Mouse (Mus musculus): ENCODE measurements around the gene Krt20. TPM values are rescaled to one million over a fixed set of nuclear protein-coding genes. Genes with fewer than 3 reads are reported as not detected.

Gene Krt20
- total and polyA plus RNA-seq, 2 experiments from 2014 or later, result 0.11 TPM; not detected in 1

DNA sequence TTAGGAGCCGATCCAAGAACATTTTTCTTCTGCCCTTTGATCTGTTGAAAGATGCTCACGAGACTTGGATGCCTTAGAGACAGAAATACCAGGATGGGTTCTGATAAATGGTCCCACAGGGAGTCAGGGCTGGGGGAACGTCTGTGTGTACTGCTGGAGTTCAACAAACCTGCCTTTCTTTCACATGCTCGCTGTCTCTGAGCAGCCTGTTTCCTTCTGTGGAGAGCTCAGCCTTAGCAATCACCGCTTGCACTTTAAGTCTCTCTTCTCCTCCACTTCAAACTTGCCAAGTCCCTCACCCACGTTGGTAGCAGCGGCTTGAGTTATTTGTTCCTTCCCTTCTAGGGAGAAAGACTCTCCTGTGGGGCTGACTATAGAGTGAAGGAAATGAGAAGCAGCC is 28.4 kb upstream of the Krt20 start:
- DNase-seq (ENCODE audit: low spot score), result peak; percentile 7
- TF ChIP-seq CTCF (IDR thresholded peaks at IDR 0.05; ENCODE audit: low read depth), result no peak
- Histone ChIP-seq H3K4me3 (ENCODE audit: low read length) (no peak overlapping the region), H3K9ac (replicated peaks; ENCODE audit: low read length) (no peak overlapping the region), H3K27me3 (ENCODE audit: insufficient read depth, low read length) (no peaks in the 10 kb centered on the region), H3K4me2 (ENCODE audit: low read depth, low read length) (no peak overlapping the region), H3K36me3 (ENCODE audit: insufficient read depth, low read length) (no peaks in the 10 kb centered on the region), H3K27ac (no peak overlapping the region), H3K4me1 (ENCODE audit: insufficient read depth, low read length) (no peaks in the 10 kb centered on the region), H3K9me3 (ENCODE audit: low read length) (no peaks in the 10 kb centered on the region)
- 37% methylated on average over 7 of the region's 7 CpGs for WGBS
- no peak for ATAC-seq

DNA sequence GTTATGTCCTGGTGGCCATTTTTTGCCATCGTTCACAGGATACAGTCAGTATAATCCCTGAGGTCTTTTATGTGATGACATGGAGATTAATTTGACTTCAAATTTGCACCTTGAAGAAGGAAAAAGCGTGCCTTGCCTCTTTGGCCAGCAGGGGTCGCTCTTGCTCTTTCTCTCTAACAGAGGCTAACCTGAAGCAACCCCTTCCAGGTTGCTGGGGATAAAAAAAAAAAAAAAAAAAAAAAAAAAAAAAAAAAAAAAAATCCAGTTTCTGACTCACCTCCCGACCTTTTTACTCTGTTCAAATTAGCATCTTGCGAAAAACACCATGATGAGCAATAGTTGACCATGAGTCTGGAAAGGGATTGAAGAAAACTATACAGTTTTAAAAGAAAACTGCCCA is 26.9 kb upstream of the Krt20 start:
- no peak overlapping the region for H3K4me2 ChIP-seq (ENCODE audit: low read depth, low read length)
- H3K36me3 ChIP-seq (ENCODE audit: insufficient read depth, low read length), result no peaks in the 10 kb centered on the region
- DNase-seq (ENCODE audit: low spot score), result peak; percentile 93
- 11% methylated on average over 5 of the region's 5 CpGs for WGBS
- no peaks in the 10 kb centered on the region for H3K9me3 ChIP-seq (ENCODE audit: low read length)
- H3K9ac ChIP-seq (replicated peaks; ENCODE audit: low read length), result no peak overlapping the region
- H3K4me1 ChIP-seq (ENCODE audit: insufficient read depth, low read length), result no peaks in the 10 kb centered on the region
- H3K4me3 ChIP-seq (ENCODE audit: low read length), result no peak overlapping the region
- no peak overlapping the region for H3K27ac ChIP-seq
- no peak for ATAC-seq
- peak; percentile 86 for TF ChIP-seq CTCF (IDR thresholded peaks at IDR 0.05; ENCODE audit: low read depth)
- H3K27me3 ChIP-seq (ENCODE audit: insufficient read depth, low read length), result no peaks in the 10 kb centered on the region

- TF ChIP-seq CTCF (IDR thresholded peaks at IDR 0.05; ENCODE audit: low read depth), result peak; percentile 97
- Histone ChIP-seq H3K9ac (replicated peaks; ENCODE audit: low read length) (no peak overlapping the region), H3K4me2 (ENCODE audit: low read depth, low read length) (no peak overlapping the region), H3K4me3 (ENCODE audit: low read length) (no peak overlapping the region), H3K4me1 (ENCODE audit: insufficient read depth, low read length) (no peaks in the 10 kb centered on the region), H3K27ac (no peak overlapping the region), H3K27me3 (ENCODE audit: insufficient read depth, low read length) (no peaks in the 10 kb centered on the region), H3K9me3 (ENCODE audit: low read length) (no peaks in the 10 kb centered on the region), H3K36me3 (ENCODE audit: insufficient read depth, low read length) (no peaks in the 10 kb centered on the region)
- ATAC-seq, result no peak
- peak; percentile 88 for DNase-seq (ENCODE audit: low spot score)
- WGBS, result 12% methylated on average over 8 of the region's 8 CpGs
Observed at GRCm38 (mm10) chr11:99463155-99463554, 25.2 kb upstream of the Krt20 start.

GRCm38 (mm10) chr11:99461736-99462135 is 23.8 kb upstream of the Krt20 start:
- Histone ChIP-seq H3K4me2 (ENCODE audit: low read depth, low read length) (no peak overlapping the region), H3K27ac (no peak overlapping the region), H3K4me1 (ENCODE audit: insufficient read depth, low read length) (no peaks in the 10 kb centered on the region), H3K4me3 (ENCODE audit: low read length) (no peak overlapping the region), H3K36me3 (ENCODE audit: insufficient read depth, low read length) (no peaks in the 10 kb centered on the region), H3K9me3 (ENCODE audit: low read length) (no peaks in the 10 kb centered on the region), H3K9ac (replicated peaks; ENCODE audit: low read length) (no peak overlapping the region), H3K27me3 (ENCODE audit: insufficient read depth, low read length) (no peaks in the 10 kb centered on the region)
- ATAC-seq (no peak), DNase-seq (ENCODE audit: low spot score) (no peak)
- WGBS, result 57% methylated on average over 7 of the region's 7 CpGs
- no peak for TF ChIP-seq CTCF (IDR thresholded peaks at IDR 0.05; ENCODE audit: low read depth)

DNA sequence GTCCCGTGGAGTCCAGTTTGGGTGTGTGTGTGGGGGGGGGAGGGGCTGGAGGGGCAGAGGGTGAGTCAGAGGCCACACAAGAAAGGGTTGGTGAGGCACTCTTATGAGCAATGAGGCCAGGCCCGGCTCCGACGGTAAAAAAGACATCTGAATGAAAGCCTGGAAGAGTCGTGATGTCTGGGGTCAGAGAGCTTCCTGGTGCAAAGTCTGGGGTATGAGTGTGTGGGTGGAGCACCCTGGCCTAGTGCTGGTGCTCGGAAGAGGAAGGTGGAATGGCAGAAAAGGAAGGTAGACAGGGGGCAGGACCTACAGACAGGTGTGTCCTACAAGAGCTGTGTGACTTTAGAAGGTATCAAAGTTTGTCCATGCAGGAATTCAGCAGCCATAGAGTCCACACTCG is 20.9 kb upstream of the Krt20 start:
- 67% methylated on average over 7 of the region's 7 CpGs for WGBS
- no peaks in the 10 kb centered on the region for H3K9me3 ChIP-seq (ENCODE audit: low read length)
- H3K4me1 ChIP-seq (ENCODE audit: insufficient read depth, low read length), result no peaks in the 10 kb centered on the region
- H3K9ac ChIP-seq (replicated peaks; ENCODE audit: low read length), result no peak overlapping the region
- ATAC-seq, result no peak
- no peak for TF ChIP-seq CTCF (IDR thresholded peaks at IDR 0.05; ENCODE audit: low read depth)
- H3K4me3 ChIP-seq (ENCODE audit: low read length), result no peak overlapping the region
- H3K4me2 ChIP-seq (ENCODE audit: low read depth, low read length), result no peak overlapping the region
- no peak overlapping the region for H3K27ac ChIP-seq
- no peaks in the 10 kb centered on the region for H3K36me3 ChIP-seq (ENCODE audit: insufficient read depth, low read length)
- DNase-seq (ENCODE audit: low spot score), result no peak
- no peaks in the 10 kb centered on the region for H3K27me3 ChIP-seq (ENCODE audit: insufficient read depth, low read length)

GRCm38 (mm10) chr11:99454759-99455158 is 16.8 kb upstream of the Krt20 start:
- H3K4me2 ChIP-seq (ENCODE audit: low read depth, low read length), result no peak overlapping the region
- no peak overlapping the region for H3K27ac ChIP-seq
- H3K4me3 ChIP-seq (ENCODE audit: low read length), result no peak overlapping the region
- WGBS, result 54% methylated on average over 10 of the region's 10 CpGs
- ATAC-seq (no peak), DNase-seq (ENCODE audit: low spot score) (no peak)
- no peaks in the 10 kb centered on the region for H3K36me3 ChIP-seq (ENCODE audit: insufficient read depth, low read length)
- H3K27me3 ChIP-seq (ENCODE audit: insufficient read depth, low read length), result no peaks in the 10 kb centered on the region
- no peaks in the 10 kb centered on the region for H3K9me3 ChIP-seq (ENCODE audit: low read length)
- no peaks in the 10 kb centered on the region for H3K4me1 ChIP-seq (ENCODE audit: insufficient read depth, low read length)
- TF ChIP-seq CTCF (IDR thresholded peaks at IDR 0.05; ENCODE audit: low read depth), result no peak
- H3K9ac ChIP-seq (replicated peaks; ENCODE audit: low read length), result no peak overlapping the region

GRCm38 (mm10) chr11:99454044-99454443 is 16.1 kb upstream of the Krt20 start:
- Histone ChIP-seq H3K4me3 (ENCODE audit: low read length) (no peak overlapping the region), H3K9me3 (ENCODE audit: low read length) (no peaks in the 10 kb centered on the region), H3K36me3 (ENCODE audit: insufficient read depth, low read length) (no peaks in the 10 kb centered on the region), H3K27me3 (ENCODE audit: insufficient read depth, low read length) (no peaks in the 10 kb centered on the region), H3K4me2 (ENCODE audit: low read depth, low read length) (no peak overlapping the region), H3K9ac (replicated peaks; ENCODE audit: low read length) (no peak overlapping the region), H3K4me1 (ENCODE audit: insufficient read depth, low read length) (no peaks in the 10 kb centered on the region), H3K27ac (no peak overlapping the region)
- 91% methylated on average over 4 of the region's 4 CpGs for WGBS
- DNase-seq (ENCODE audit: low spot score) (no peak), ATAC-seq (no peak)
- TF ChIP-seq CTCF (IDR thresholded peaks at IDR 0.05; ENCODE audit: low read depth), result no peak
